Mouse (Mus musculus) intestine, embryonic 14.5 days (tissue): Measurements from ENCODE around the gene Ankk1. TPM values are rescaled to one million over a fixed set of nuclear protein-coding genes. Genes with fewer than 3 reads are reported as not detected.

Source experiments
- ATAC-seq: fragments of 200-750 bp; cut with Nextera tagmentation; replicated peaks from 2 replicates; pipeline ENCODE4 v1.8.0; 2017; ENCODE audit warnings: low read depth, moderate number of reproducible peaks, moderate TSS enrichment, moderate library complexity; ENCODE audit not compliant: low FRiP score, low TSS enrichment
- DNase-seq: peaks from one replicate; pipeline ENCODE4 v3.0.0-alpha.2; 2018; ENCODE audit warnings: low spot score
- H3K27ac ChIP-seq: fragments of 300-500 bp; sonication (generic); 2 replicates; pipeline ENCODE4 v1.5.1; 2014; ENCODE audit warnings: low read depth, mild to moderate bottlenecking, control low read depth
- H3K27me3 ChIP-seq: fragments of 300-500 bp; sonication (generic); replicated peaks from 2 replicates; pipeline ENCODE4 v1.6.1; 2014; ENCODE audit warnings: low read length, control low read depth; ENCODE audit not compliant: control insufficient read depth, insufficient read depth
- H3K36me3 ChIP-seq: fragments of 300-500 bp; sonication (generic); 2 replicates; pipeline ENCODE4 v1.6.1; 2014; ENCODE audit warnings: low read length, control low read depth; ENCODE audit not compliant: control insufficient read depth, insufficient read depth
- H3K4me1 ChIP-seq: fragments of 300-500 bp; sonication (generic); replicated peaks from 2 replicates; pipeline ENCODE4 v1.6.1; 2014; ENCODE audit warnings: low read length, control low read depth, mixed read lengths; ENCODE audit not compliant: control insufficient read depth, insufficient read depth
- H3K4me2 ChIP-seq: fragments of 300-500 bp; sonication (generic); 2 replicates; pipeline ENCODE4 v1.6.1; 2014; ENCODE audit warnings: low read length
- H3K4me3 ChIP-seq: fragments of 300-500 bp; sonication (generic); 2 replicates; pipeline ENCODE4 v1.5.1; 2014; ENCODE audit warnings: low read depth, low read length, control low read depth, mixed read lengths
- H3K9ac ChIP-seq: fragments of 300-500 bp; sonication (generic); 2 replicates; pipeline ENCODE4 v1.6.1; 2014; ENCODE audit warnings: mild to moderate bottlenecking, low read length
- H3K9me3 ChIP-seq: fragments of 300-500 bp; sonication (generic); 2 replicates; pipeline ENCODE4 v1.6.1; 2016; ENCODE audit warnings: low read length, control low read depth; ENCODE audit not compliant: control insufficient read depth
- WGBS: fragments of 180-500 bp; shearing (Covaris S2); extraction: QIAGEN DNeasy Blood & Tissue Kit; methylation state at CpG from one replicate; pipeline ENCODE4 v1.1.7; 2014; 5-methylcytosine and 5-hydroxymethylcytosine counted together
- polyA plus RNA-seq: library from polyadenylated mRNA; unstranded; fragments of >200 nt; fragmentation: Nextera tagmentation; extraction: Ambion mirVana; gene quantifications from 2 replicates; pipeline ENCODE4 v1.2.1, GENCODE M21; 2014

The Ankk1 gene
- polyA plus RNA-seq, 1 experiment from 2014 or later, result not detected

GRCm38 (mm10) chr9:49425585-49425984 is 1.2 kb downstream of the Ankk1 start:
- no peak for ATAC-seq
- Histone ChIP-seq H3K4me2 (no peak overlapping the region), H3K27me3 (no peaks in the 10 kb centered on the region), H3K9ac (no peak overlapping the region), H3K4me1 (no peaks in the 10 kb centered on the region), H3K36me3 (no peaks in the 10 kb centered on the region), H3K9me3 (no peaks in the 10 kb centered on the region), H3K27ac (no peak overlapping the region), H3K4me3 (no peak overlapping the region)
- no peak for DNase-seq
- WGBS, result 17% methylated on average over 1 of the region's 1 CpGs

GRCm38 (mm10) chr9:49423866-49424265 is 3.0 kb downstream of the Ankk1 start:
- H3K9ac ChIP-seq, result no peak overlapping the region
- no peak overlapping the region for H3K4me2 ChIP-seq
- H3K36me3 ChIP-seq, result no peaks in the 10 kb centered on the region
- DNase-seq (no peak), ATAC-seq (no peak)
- H3K4me3 ChIP-seq, result no peak overlapping the region
- no peaks in the 10 kb centered on the region for H3K4me1 ChIP-seq
- WGBS, result 93% methylated on average over 5 of the region's 5 CpGs
- no peak overlapping the region for H3K27ac ChIP-seq
- H3K27me3 ChIP-seq, result no peaks in the 10 kb centered on the region
- no peaks in the 10 kb centered on the region for H3K9me3 ChIP-seq

DNA sequence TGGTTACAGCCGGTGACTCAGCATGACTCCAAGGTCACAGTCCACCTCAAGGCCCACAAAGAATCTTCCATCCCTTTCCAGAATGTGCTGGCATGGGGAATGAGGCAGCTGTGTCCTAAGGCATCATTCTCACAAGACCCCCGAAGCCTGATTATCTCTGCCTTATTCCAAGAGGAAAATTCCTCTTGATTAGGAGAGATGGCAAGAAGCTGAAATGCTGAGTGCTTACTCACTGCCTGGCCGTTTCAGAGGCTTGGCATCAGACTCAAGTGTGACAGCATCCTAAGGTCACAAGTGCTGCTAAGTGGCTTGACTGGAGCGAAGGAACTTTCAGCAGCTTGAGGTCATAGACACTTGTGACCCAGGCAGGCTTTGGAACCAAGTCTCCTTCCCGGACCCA is 16.2 kb downstream of the Ankk1 start:
- no peak overlapping the region for H3K27ac ChIP-seq
- 72% methylated on average over 5 of the region's 5 CpGs for WGBS
- no peak overlapping the region for H3K9ac ChIP-seq
- H3K4me1 ChIP-seq, result no peaks in the 10 kb centered on the region
- H3K4me3 ChIP-seq, result no peak overlapping the region
- H3K4me2 ChIP-seq, result no peak overlapping the region
- H3K9me3 ChIP-seq, result no peaks in the 10 kb centered on the region
- ATAC-seq (no peak), DNase-seq (no peak)
- no peaks in the 10 kb centered on the region for H3K27me3 ChIP-seq
- no peaks in the 10 kb centered on the region for H3K36me3 ChIP-seq

GRCm38 (mm10) chr9:49407028-49407427 is 19.8 kb downstream of the Ankk1 start:
- Histone ChIP-seq H3K4me1 (no peaks in the 10 kb centered on the region), H3K27ac (no peak overlapping the region), H3K9me3 (no peaks in the 10 kb centered on the region), H3K4me2 (no peak overlapping the region), H3K9ac (no peak overlapping the region), H3K27me3 (no peaks in the 10 kb centered on the region), H3K4me3 (no peak overlapping the region), H3K36me3 (no peaks in the 10 kb centered on the region)
- ATAC-seq (no peak), DNase-seq (no peak)
- 83% methylated on average over 5 of the region's 5 CpGs for WGBS

DNA sequence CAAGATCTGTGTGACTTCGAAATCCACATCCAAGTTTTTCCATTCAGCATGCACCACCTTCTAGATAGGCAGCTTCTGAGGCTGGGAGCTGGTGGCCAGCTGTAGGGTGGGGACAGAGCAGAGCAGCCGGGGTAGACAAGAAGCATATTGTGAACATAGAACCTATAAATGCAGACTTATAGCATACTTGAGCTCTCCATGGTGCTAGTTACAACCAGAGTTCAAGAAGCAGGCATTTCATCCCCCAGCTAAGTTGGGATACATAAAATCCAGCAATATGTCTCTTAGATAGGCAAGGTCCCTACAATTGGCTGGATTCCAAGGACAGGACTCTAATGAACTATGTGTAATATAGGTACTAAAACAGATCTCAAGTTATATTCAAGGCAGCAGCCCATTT is 23.1 kb downstream of the Ankk1 start:
- Histone ChIP-seq H3K27ac (no peak overlapping the region), H3K4me2 (no peak overlapping the region), H3K9ac (no peak overlapping the region), H3K4me3 (no peak overlapping the region), H3K27me3 (no peaks in the 10 kb centered on the region), H3K4me1 (no peaks in the 10 kb centered on the region), H3K36me3 (no peaks in the 10 kb centered on the region), H3K9me3 (no peaks in the 10 kb centered on the region)
- DNase-seq (no peak), ATAC-seq (no peak)
- WGBS, result 64% methylated on average over 2 of the region's 2 CpGs

DNA sequence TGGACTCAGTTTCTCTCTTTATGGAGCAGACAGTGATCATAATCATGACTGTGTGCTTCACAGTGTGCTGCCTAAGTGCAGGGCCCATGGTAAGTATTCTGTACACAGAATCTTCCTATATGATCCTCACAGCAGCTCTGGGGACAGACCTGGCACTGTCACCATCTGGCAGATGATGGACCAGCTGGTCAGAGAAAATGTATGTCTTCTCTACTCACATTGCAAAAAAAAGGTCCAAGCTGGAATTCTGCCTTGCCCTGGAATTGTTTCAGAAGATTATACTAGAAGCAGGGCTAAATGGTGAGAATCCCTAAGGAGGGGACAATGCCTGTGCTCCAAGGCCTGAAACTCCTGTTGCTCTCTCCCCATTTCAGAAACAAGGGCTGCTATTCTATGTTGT is 30.8 kb downstream of the Ankk1 start:
- H3K4me2 ChIP-seq, result no peak overlapping the region
- no peaks in the 10 kb centered on the region for H3K36me3 ChIP-seq
- no peak overlapping the region for H3K4me3 ChIP-seq
- no peaks in the 10 kb centered on the region for H3K27me3 ChIP-seq
- H3K27ac ChIP-seq, result no peak overlapping the region
- no peak for ATAC-seq
- H3K9ac ChIP-seq, result no peak overlapping the region
- H3K4me1 ChIP-seq, result no peaks in the 10 kb centered on the region
- no peak for DNase-seq
- H3K9me3 ChIP-seq, result no peaks in the 10 kb centered on the region

- no peaks in the 10 kb centered on the region for H3K27me3 ChIP-seq
These were observed 34.6 kb downstream of the Ankk1 start for GRCm38 (mm10) chr9:49392242-49392641.

GRCm38 (mm10) chr9:49386119-49386518 is 40.7 kb downstream of the Ankk1 start:
- no peak for DNase-seq
- Histone ChIP-seq H3K4me3 (no peak overlapping the region), H3K4me2 (no peak overlapping the region), H3K27ac (no peak overlapping the region), H3K9me3 (no peaks in the 10 kb centered on the region), H3K9ac (no peak overlapping the region), H3K4me1 (no peaks in the 10 kb centered on the region), H3K27me3 (no peaks in the 10 kb centered on the region), H3K36me3 (no peaks in the 10 kb centered on the region)
- no peak for ATAC-seq
- 38% methylated on average over 11 of the region's 11 CpGs for WGBS

More at GRCm38 (mm10) chr9:49392242-49392641, 34.6 kb downstream of the Ankk1 start:
- Histone ChIP-seq H3K36me3 (no peaks in the 10 kb centered on the region), H3K4me3 (no peak overlapping the region), H3K4me1 (no peaks in the 10 kb centered on the region), H3K9me3 (no peaks in the 10 kb centered on the region), H3K27ac (no peak overlapping the region), H3K9ac (no peak overlapping the region), H3K4me2 (no peak overlapping the region)
- ATAC-seq, result no peak
- 39% methylated on average over 2 of the region's 2 CpGs for WGBS
- no peak for DNase-seq

GRCm38 (mm10) chr9:49385301-49385700 is 41.5 kb downstream of the Ankk1 start:
- H3K9ac ChIP-seq, result no peak overlapping the region
- H3K4me3 ChIP-seq, result no peak overlapping the region
- H3K4me1 ChIP-seq, result no peaks in the 10 kb centered on the region
- H3K4me2 ChIP-seq, result no peak overlapping the region
- ATAC-seq, result no peak
- H3K27ac ChIP-seq, result no peak overlapping the region
- H3K36me3 ChIP-seq, result no peaks in the 10 kb centered on the region
- 30% methylated on average over 7 of the region's 7 CpGs for WGBS
- no peaks in the 10 kb centered on the region for H3K27me3 ChIP-seq
- DNase-seq, result no peak
- H3K9me3 ChIP-seq, result no peaks in the 10 kb centered on the region
